Mouse (Mus musculus) embryonic fibroblast, embryonic 13.5 days (primary cell): ENCODE data around the gene Vamp5. TPM values are rescaled to one million over a fixed set of nuclear protein-coding genes. Genes with fewer than 3 reads are reported as not detected.

Experiments used
- H3K27ac ChIP-seq: 2 replicates; pipeline ENCODE4 v1.5.1; 2012; ENCODE audit warnings: low read length, control low read depth, inconsistent platforms; ENCODE audit not compliant: insufficient read depth
- H3K4me1 ChIP-seq: 2 replicates; pipeline ENCODE4 v1.6.1; 2011; ENCODE audit warnings: low read length; ENCODE audit not compliant: control insufficient read depth, insufficient read depth
- H3K4me3 ChIP-seq: 2 replicates; pipeline ENCODE4 v1.5.1; 2011; ENCODE audit warnings: mild to moderate bottlenecking, control low read depth, low read length; ENCODE audit not compliant: insufficient read depth
- CTCF ChIP-seq: IDR thresholded peaks from 2 replicates; pipeline ENCODE4 v1.5.1; 2011; ENCODE audit warnings: mild to moderate bottlenecking, control low read depth, low read length, moderate library complexity, borderline replicate concordance; ENCODE audit not compliant: insufficient read depth
- POLR2A ChIP-seq: IDR thresholded peaks from 2 replicates; pipeline ENCODE4 v1.6.1; 2011; ENCODE audit warnings: low read depth, mild to moderate bottlenecking, control low read depth, low read length, moderate library complexity
- polyA plus RNA-seq: library from polyadenylated mRNA; stranded (reverse); fragments of >200 nt; gene quantifications from 2 replicates; pipeline ENCODE4 v1.2.4, GENCODE M21; 2011; ENCODE audit warnings: low read depth; ENCODE audit not compliant: missing spikeins, insufficient read length

Gene Vamp5
- polyA plus RNA-seq, 1 experiment = 20.1 TPM

DNA sequence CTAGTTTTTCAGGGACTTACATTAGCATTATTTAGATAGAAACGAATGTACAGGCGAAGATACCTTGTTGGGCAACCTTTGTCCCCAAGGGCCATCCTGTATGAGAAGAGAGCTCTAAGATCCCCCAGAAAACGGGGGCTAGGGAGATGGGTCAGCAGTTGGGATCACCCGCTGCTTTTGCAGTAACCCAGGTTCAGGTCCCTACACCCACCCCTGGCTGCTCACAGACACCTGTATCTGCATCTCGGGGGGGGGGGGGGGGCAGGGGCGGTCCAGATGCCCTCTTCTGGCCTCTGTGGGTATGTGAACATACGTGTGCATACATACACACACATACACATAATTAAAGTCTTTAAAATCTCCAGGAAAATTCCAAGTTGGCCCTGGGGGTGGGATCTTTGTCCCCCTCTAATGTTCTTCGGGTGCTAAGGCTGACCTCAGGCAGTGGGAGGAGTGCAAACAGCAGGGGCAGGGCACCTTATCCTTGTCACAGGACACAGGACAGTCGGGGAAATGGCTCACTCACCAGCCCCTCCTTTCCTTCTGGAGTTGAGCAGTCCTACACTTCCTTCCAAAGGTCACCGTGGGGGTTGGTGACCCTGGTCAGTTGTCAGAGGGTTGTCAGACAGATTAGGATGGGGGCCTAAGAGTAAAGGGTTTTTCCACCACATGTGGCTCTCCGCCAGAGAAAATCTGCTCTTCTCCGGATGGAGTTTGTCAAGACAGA is 10.7 kb upstream of the Vamp5 start:
- Histone ChIP-seq H3K27ac (peak overlapping the region; percentile 84), H3K4me1 (no peaks in the 10 kb centered on the region), H3K4me3 (peak overlapping the region; percentile 69; the same call in 1 of the 2 replicates)
- TF ChIP-seq POLR2A = no peak
- no peak for TF ChIP-seq CTCF

GRCm38 (mm10) chr6:72389941-72390771 is 9.9 kb upstream of the Vamp5 start, which contains the start of gene Vamp8:
Vamp8 (minus strand) TSS chr6:72390703.
- TF ChIP-seq POLR2A = peak; percentile 72
- TF ChIP-seq CTCF = no peak
- peak within 1 kb of the TSS; percentile 84 for H3K27ac ChIP-seq
- H3K4me3 ChIP-seq = peak within 1 kb of the TSS; percentile 69
- H3K4me1 ChIP-seq = no peaks in the 10 kb centered on the region

DNA sequence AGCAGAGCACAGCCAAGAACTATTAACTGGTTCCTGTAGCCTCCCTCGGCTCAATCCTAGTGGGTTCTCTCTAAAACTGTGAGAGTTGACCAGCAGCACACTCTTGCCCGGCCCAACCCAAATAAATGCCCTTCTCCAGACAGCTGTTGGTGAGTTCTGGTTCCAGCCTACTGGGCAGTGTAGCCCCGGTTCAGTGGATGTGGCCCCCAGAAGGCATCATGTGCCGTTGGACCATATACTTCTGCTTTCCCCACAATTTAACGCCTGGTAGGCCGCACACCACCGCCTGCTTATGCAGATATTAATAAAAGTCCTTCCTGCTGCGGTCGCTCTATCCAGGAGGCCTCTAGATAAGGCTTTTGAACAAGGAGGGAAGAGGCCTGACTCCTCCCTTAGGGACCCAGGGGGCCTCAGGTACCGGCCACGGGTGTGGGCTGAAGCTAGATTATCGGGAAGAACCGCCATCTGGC is 9.2 kb upstream of the Vamp5 start:
- Histone ChIP-seq H3K27ac (peak overlapping the region; percentile 84), H3K4me1 (no peaks in the 10 kb centered on the region), H3K4me3 (peak overlapping the region; percentile 69)
- TF ChIP-seq CTCF (no peak), POLR2A (no peak)

DNA sequence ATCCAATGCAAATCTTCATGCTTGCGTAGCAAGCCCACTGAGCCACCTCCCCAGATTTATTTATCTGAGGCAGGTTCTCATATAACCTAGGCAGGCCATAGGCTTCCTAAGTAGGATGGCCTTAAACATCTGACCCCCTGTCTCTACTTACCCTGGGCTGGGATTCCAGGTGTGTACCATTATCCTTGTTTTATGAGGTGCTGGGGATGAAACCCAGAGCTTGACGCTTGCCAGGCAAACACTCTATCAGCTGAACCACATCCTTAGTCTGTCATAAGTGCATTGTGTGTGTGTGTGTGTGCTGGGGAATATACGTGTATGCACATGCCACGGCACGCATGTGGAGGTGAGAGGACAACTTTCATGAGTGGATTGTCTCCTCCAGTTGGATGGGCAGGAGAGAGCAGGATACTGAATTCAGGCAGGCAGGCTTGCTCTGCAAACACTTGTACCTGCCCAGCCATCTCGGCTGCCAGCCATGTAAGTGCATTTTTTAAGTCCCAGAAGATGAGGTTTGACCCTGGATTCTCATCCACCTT is 8.6 kb upstream of the Vamp5 start:
- Histone ChIP-seq H3K27ac (no peak overlapping the region), H3K4me1 (no peaks in the 10 kb centered on the region), H3K4me3 (no peak overlapping the region)
- TF ChIP-seq POLR2A = no peak
- no peak for TF ChIP-seq CTCF

DNA sequence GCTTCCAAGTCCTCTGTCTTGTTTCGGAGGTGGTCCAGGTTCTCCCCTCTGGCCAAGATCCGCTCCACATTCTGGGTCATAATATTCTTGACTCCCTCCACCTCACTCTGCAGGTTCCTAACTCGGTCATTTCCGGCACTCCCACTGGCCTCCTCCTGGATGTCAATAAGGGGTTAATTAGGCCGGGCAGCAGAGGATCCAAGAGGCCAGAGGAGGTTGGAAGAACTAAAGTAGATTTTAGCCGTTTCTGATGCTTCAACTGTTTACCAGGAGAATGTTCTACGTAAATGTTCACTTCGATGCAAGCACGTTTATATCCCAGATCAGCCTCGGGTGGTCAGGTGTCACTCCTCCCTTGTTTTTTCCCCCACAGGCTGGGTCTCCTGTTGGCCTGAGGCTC is 8.0 kb upstream of the Vamp5 start:
- Histone ChIP-seq H3K4me3 (no peak overlapping the region), H3K27ac (no peak overlapping the region), H3K4me1 (no peaks in the 10 kb centered on the region)
- TF ChIP-seq POLR2A = no peak
- no peak for TF ChIP-seq CTCF

GRCm38 (mm10) chr6:72387816-72388215 is 7.5 kb upstream of the Vamp5 start:
- TF ChIP-seq CTCF = no peak
- TF ChIP-seq POLR2A = no peak
- H3K4me1 ChIP-seq = no peaks in the 10 kb centered on the region
- no peak overlapping the region for H3K27ac ChIP-seq
- H3K4me3 ChIP-seq = no peak overlapping the region

GRCm38 (mm10) chr6:72386561-72386960 is 6.3 kb upstream of the Vamp5 start:
- no peak overlapping the region for H3K27ac ChIP-seq
- H3K4me1 ChIP-seq = no peaks in the 10 kb centered on the region
- TF ChIP-seq CTCF (no peak), POLR2A (no peak)
- H3K4me3 ChIP-seq = no peak overlapping the region

GRCm38 (mm10) chr6:72385258-72385657 is 5.0 kb upstream of the Vamp5 start:
- no peaks in the 10 kb centered on the region for H3K4me1 ChIP-seq
- H3K27ac ChIP-seq = no peak overlapping the region
- H3K4me3 ChIP-seq = no peak overlapping the region
- TF ChIP-seq CTCF (no peak), POLR2A (no peak)

GRCm38 (mm10) chr6:72383952-72384351 is 3.7 kb upstream of the Vamp5 start:
- TF ChIP-seq CTCF (no peak), POLR2A (no peak)
- Histone ChIP-seq H3K4me1 (no peaks in the 10 kb centered on the region), H3K27ac (no peak overlapping the region), H3K4me3 (no peak overlapping the region)
